Mouse (Mus musculus) testis, postnatal 10 days (tissue): Measurements from ENCODE around the gene 4933406M09Rik.

Source experiments
- DNase-seq: peaks from one replicate; pipeline ENCODE4 v3.0.0; 2021; ENCODE audit warnings: low spot score

Gene 4933406M09Rik

DNA sequence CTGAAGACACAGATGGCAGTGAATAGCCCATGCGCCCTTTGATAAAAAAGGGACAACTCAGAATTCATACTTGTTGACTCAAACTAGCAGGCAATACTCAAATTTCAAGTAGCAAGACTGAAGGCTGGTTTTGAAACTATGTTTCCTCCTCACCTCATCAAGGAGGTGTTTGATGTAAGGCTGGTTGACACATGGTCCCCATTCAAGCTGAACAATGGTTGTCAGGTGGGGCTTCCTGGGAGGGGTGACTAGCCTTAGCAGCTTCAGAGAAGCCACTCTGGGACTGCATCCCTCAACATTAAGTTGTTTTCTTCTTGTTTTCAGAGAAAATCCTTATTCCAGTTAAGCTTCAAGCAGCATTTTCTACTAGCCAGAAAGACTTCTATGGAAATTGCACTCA, at the start of gene 4933406M09Rik:
Gene 4933406M09Rik, plus strand, starts transcription at position 275 of the 400 bp plus-strand sequence.
- no peak for DNase-seq

GRCm38 (mm10) chr1:134336958-134337710, 48.6 kb upstream of the 4933406M09Rik start:
- peak; percentile 45 for DNase-seq

GRCm38 (mm10) chr1:134339162-134339561, 46.6 kb upstream of the 4933406M09Rik start:
- DNase-seq = no peak

DNA sequence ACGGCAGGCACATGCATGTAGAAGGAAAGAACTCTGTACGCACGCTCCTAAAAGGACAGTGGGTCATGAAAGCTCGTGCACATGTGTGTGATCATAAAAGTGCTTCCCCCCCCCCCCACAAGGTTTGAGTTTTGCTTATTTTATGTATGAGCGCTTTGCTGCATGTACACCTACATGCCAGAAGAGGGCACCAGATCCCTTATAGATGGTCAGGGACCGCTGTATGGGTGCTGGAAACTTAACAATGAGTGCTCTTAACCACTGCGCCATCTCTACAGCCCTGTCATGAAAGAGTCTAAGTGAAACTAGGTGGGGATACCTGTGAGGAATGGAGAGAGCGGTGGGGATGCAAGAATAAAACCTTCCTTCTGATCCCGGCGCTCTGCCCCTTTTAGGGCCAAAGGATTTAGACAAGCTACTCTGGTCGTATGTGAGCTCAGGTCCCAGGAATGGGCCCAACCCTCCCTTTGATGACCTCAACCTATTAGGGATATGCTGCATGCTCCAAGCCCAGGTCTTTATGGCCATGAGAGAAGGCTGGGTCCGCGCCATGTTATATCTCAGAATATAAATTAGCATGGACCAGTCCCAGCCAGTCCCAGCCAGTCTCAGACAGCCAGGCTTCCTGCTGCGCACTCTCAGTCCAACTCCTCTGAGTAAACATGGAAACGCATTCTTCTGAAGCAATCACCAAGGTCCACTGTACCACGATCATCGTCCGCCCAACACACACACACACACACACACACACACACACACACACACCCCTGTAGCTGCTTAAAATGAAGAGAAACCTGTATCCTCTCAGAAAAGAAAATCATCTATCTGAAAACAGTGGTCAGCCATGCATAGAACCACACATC, 45.8 kb upstream of the 4933406M09Rik start:
- DNase-seq = no peak

GRCm38 (mm10) chr1:134341641-134342277, 44.0 kb upstream of the 4933406M09Rik start:
- DNase-seq = peak; percentile 31

DNA sequence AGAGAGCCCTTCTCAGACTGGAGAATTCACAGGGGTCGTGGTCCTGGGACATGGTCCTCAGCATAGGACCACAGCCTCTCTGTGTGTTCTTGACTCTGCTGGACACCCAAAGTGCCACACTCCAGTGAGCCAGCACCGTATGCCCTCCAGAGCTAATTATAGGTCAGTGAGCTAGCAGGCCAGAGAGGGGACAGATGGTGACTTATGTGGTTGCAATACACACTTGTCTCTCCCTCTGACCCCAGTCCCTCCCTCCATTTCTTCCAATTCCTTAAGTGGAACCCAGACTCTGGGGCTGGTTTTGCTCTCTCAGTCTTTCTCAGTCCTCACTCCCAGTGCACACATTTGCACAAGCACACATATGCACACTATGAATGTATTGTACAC, 43.5 kb upstream of the 4933406M09Rik start:
- DNase-seq = peak; percentile 28

DNA sequence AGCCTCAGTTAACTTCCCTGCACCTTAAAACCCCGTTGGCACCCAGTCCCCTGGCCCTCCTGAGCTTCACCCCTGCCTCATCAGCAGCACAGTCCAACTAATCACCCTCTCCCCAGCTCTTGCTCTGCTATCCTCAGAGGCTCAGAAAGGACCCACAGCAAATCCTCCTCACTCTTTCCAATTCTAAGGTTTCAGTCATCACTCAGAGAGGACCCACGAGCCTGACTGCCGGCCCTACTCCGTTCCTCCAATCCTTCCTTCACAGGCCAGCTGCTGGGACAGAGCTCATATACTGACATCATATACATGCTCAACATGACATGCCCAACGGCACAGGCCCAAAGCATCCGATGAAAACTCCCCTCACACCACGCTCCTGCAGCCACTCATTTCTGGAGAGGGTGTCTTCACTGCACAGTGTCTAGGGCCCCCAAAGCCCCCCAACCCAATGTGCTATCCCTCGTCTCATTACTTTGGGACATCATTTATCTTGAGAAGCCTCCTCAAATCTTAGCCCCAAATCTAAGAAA, 42.9 kb upstream of the 4933406M09Rik start:
- DNase-seq = peak; percentile 38

GRCm38 (mm10) chr1:134343567-134343966, 42.2 kb upstream of the 4933406M09Rik start:
- peak; percentile 35 for DNase-seq

- peak; percentile 96 for DNase-seq
Measured at GRCm38 (mm10) chr1:134344005-134344950, 41.5 kb upstream of the 4933406M09Rik start.

- DNase-seq = no peak
Measured at GRCm38 (mm10) chr1:134345075-134345474, 40.7 kb upstream of the 4933406M09Rik start.

DNA sequence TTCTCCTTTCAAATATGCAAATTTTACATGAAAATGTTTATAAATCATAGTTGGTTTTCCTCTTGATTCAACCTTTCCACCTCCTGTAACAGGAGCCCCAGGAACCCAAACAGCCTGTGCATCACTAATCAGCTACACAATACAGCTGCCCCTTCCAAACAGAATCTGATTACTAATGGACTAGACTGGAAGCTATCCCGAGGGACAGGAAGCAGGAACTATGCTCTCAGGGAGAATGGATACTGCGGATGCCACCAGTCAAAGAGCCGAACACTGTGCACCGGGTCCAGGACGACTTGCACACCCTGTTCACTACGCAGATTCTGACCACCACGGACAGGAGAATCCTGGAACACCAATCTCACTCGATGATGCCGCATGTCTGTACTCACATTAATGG, 37.9 kb upstream of the 4933406M09Rik start:
- peak; percentile 26 for DNase-seq

DNA sequence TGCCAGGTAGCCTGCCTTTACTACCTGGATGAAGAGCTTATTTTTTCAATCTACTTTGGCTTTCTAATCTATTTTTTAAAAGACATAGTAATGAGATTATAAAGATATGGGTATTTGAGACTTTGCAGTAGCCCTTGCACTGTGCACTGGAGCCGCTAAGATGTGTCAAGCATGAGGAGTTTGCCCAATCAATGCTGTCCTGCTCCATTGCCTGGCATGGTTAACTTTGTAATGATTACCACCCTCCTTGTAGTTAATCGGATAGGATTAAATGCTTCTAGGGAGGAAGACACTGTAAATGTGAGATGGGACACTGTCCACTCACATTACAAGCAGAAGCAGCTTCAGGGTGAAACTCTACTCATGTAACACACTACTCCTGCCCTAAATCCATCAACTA, 32.4 kb upstream of the 4933406M09Rik start:
- DNase-seq = no peak

DNA sequence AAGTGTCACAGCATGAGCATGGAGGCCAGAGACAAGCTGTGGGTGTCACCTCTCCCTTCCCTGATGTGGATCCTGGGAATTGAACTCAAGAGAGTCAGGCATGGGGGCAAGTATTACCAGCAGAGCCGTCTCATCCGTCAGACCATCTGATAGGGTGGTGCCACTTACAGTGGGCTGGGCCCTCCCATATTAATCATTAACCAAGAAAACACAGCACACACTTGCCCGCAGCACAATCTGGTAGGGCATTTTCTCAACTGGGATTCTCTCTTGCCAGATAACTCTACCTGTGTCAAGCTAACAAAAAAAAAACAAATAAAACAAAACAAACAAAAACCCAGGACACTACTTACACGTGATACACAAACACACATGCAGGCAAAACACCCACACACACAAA, 28.3 kb upstream of the 4933406M09Rik start:
- peak; percentile 23 for DNase-seq

DNA sequence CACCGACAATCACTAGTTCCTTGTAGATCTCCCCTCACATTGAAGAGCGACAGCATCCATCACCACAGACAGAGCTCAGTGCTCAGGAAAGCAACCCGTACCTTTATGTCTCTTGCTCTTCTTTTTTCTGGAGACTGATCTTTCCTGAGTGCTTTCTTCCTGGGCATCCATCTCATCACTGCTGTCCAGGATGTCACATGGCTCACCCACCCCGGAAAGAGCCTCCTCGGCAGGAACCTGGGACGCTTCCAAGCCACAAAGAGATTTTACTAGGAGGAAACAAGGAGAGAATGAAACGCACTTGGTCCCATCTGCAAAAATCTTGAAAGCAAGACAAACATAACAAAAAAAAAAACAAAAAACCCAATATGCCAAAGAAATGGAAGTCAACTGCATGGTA, 25.1 kb upstream of the 4933406M09Rik start:
- DNase-seq = peak; percentile 41

- DNase-seq = peak; percentile 25
Measured at GRCm38 (mm10) chr1:134361195-134361856, 24.4 kb upstream of the 4933406M09Rik start.

DNA sequence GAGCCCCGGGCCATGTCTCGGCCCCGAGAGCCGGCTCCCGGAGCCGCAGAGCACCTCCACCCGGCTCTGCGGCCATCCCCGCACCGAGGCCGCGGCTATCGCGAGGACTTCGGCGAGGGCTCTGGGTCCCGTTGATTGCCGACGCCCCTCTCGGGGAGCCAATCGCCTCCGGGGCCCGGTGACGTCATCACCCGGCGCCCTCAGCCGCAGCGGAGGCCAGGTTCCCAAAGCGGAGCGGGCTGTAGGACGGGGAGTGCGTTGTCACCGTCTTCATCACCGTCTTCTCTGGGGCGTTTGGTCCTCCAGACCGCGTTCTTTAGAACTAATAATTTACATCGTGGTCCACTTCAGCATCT, 23.9 kb upstream of the 4933406M09Rik start, which contains the start of gene Tmem183a:
Gene Tmem183a, minus strand, starts transcription at position 123 of the 356 bp plus-strand sequence.
- DNase-seq = peak; percentile 97

GRCm38 (mm10) chr1:134363194-134363593, 22.5 kb upstream of the 4933406M09Rik start:
- no peak for DNase-seq

- DNase-seq = no peak
Measured at GRCm38 (mm10) chr1:134365491-134365890, 20.2 kb upstream of the 4933406M09Rik start.

- DNase-seq = peak; percentile 88
Measured at GRCm38 (mm10) chr1:134368777-134369337, 16.9 kb upstream of the 4933406M09Rik start.

- DNase-seq = no peak
Measured at GRCm38 (mm10) chr1:134374124-134374523, 11.6 kb upstream of the 4933406M09Rik start.
